Mouse (Mus musculus) testis, adult 2 months (tissue): ENCODE results near the gene Agpat4.

ENCODE experiments used
- CTCF ChIP-seq: fragments of 200-500 bp; IDR thresholded peaks from 2 replicates; pipeline ENCODE4 v1.5.1; 2012; ENCODE audit warnings: low read depth, mild to moderate bottlenecking, inconsistent platforms, low read length, moderate library complexity; ENCODE audit not compliant: control insufficient read depth, insufficient read depth, insufficient replicate concordance
- POLR2A ChIP-seq: fragments of 200-500 bp; IDR thresholded peaks from 2 replicates; pipeline ENCODE4 v1.6.1; 2012; ENCODE audit warnings: low read depth, mild to moderate bottlenecking, inconsistent platforms, low read length, moderate library complexity; ENCODE audit not compliant: control insufficient read depth

- TF ChIP-seq POLR2A = no peak
- no peak for TF ChIP-seq CTCF
Measured at GRCm38 (mm10) chr17:12268538-12268937, 150.0 kb downstream of the Agpat4 start.
